Mouse (Mus musculus): Measurements from ENCODE around the gene Hdc. TPM values are rescaled to one million over a fixed set of nuclear protein-coding genes. Genes with fewer than 3 reads are reported as not detected.
"Not testable (repeated sequence)": the region's sequence is repeated elsewhere in the genome, so short reads cannot be mapped to it uniquely, and the experiment has no call there.

Gene Hdc
- polyA plus RNA-seq, 1 experiment from 2014 or later, result 0.97 TPM

- no peak for ATAC-seq
- no peaks in the 10 kb centered on the region for H3K27me3 ChIP-seq
- peaks cover 4% of the 10 kb centered on the region; the same call in 1 of the 2 replicates for H3K4me1 ChIP-seq (replicated peaks)
- no peak overlapping the region for H3K9ac ChIP-seq (replicated peaks)
- H3K9me3 ChIP-seq, result no peaks in the 10 kb centered on the region
- H3K27ac ChIP-seq, result no peak overlapping the region
- H3K4me2 ChIP-seq (replicated peaks), result no peak overlapping the region
- H3K4me3 ChIP-seq (replicated peaks), result no peak overlapping the region
- peaks cover 7% of the 10 kb centered on the region; the same call in 1 of the 2 replicates for H3K36me3 ChIP-seq
These were observed 4.0 kb upstream of the Hdc start for GRCm38 (mm10) chr2:126623138-126623537.

- Histone ChIP-seq H3K27me3 (no peaks in the 10 kb centered on the region), H3K4me1 (replicated peaks) (peaks cover 4% of the 10 kb centered on the region; the same call in 1 of the 2 replicates), H3K4me2 (replicated peaks) (no peak overlapping the region), H3K9me3 (no peaks in the 10 kb centered on the region), H3K27ac (no peak overlapping the region), H3K4me3 (replicated peaks) (no peak overlapping the region), H3K36me3 (peaks cover 7% of the 10 kb centered on the region; the same call in 1 of the 2 replicates), H3K9ac (replicated peaks) (no peak overlapping the region)
- 81% methylated on average over 2 of the region's 2 CpGs for WGBS
- ATAC-seq, result no peak
These were observed 3.4 kb upstream of the Hdc start for GRCm38 (mm10) chr2:126622455-126622854.

- Histone ChIP-seq H3K36me3 (no peaks in the 10 kb centered on the region), H3K4me2 (replicated peaks) (no peak overlapping the region), H3K4me1 (replicated peaks) (peaks cover 4% of the 10 kb centered on the region; the same call in 1 of the 2 replicates), H3K4me3 (replicated peaks) (no peak overlapping the region), H3K9ac (replicated peaks) (0 out of 2 replicates have a peak overlapping the region, but pooled peaks have one; percentile 19), H3K27me3 (no peaks in the 10 kb centered on the region), H3K27ac (no peak overlapping the region), H3K9me3 (no peaks in the 10 kb centered on the region)
- WGBS, result 20% methylated on average over 8 of the region's 8 CpGs
- no peak for ATAC-seq
These were observed 474 bp downstream of the Hdc start for GRCm38 (mm10) chr2:126618470-126619179.

- 85% methylated on average over 3 of the region's 3 CpGs for WGBS
- H3K36me3 ChIP-seq, result no peaks in the 10 kb centered on the region
- no peak overlapping the region for H3K9ac ChIP-seq (replicated peaks)
- no peaks in the 10 kb centered on the region for H3K9me3 ChIP-seq
- peaks cover 4% of the 10 kb centered on the region; the same call in 1 of the 2 replicates for H3K4me1 ChIP-seq (replicated peaks)
- no peak overlapping the region for H3K4me2 ChIP-seq (replicated peaks)
- no peak for ATAC-seq
- H3K27me3 ChIP-seq, result no peaks in the 10 kb centered on the region
- H3K4me3 ChIP-seq (replicated peaks), result no peak overlapping the region
- H3K27ac ChIP-seq, result no peak overlapping the region
These were observed 3.7 kb downstream of the Hdc start for GRCm38 (mm10) chr2:126615355-126615754.

- not testable (repeated sequence) for H3K9ac ChIP-seq (replicated peaks); H3K4me2 ChIP-seq (replicated peaks); H3K4me3 ChIP-seq (replicated peaks); H3K9me3 ChIP-seq; H3K36me3 ChIP-seq; ATAC-seq; H3K27me3 ChIP-seq; H3K27ac ChIP-seq; H3K4me1 ChIP-seq (replicated peaks)
- WGBS, result 78% methylated on average over 12 of the region's 12 CpGs
These were observed 9.5 kb downstream of the Hdc start for GRCm38 (mm10) chr2:126609600-126609999.

DNA sequence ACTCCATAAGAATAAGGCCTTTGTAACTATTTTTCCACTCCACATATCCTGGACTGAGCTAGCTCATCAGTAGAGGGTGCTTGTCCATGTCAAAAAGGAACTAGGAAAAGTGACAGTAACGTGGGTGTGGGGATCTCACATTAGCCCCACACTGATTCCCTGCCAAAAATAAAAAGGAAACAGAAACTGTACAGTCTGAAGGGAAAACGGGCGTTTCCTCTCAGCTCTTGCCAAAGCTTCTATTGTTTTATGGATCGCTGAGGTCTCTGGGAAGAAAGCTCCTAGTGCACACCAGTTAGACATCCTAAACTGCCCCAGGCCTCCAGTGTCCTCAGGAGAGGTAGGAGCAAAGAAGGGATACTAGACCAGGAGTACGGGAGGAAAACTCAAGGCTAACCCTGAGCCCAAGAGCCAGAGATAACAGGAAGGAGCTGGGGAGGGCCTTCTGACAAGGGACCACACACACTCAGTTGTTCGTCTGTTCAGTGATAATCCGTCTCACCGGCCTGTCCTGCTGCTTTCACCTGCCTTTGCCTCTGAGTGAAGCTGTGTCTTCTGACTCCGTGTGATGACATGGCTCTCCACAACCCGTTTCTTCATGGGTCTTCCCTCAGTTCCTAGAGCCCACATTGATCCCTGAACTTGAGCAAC, 11.4 kb downstream of the Hdc start:
- H3K9me3 ChIP-seq, result no peaks in the 10 kb centered on the region
- no peak for ATAC-seq
- no peaks in the 10 kb centered on the region for H3K4me1 ChIP-seq (replicated peaks)
- H3K4me2 ChIP-seq (replicated peaks), result no peak overlapping the region
- no peaks in the 10 kb centered on the region for H3K27me3 ChIP-seq
- H3K4me3 ChIP-seq (replicated peaks), result no peak overlapping the region
- no peak overlapping the region for H3K9ac ChIP-seq (replicated peaks)
- WGBS, result 75% methylated on average over 10 of the region's 10 CpGs
- H3K27ac ChIP-seq, result no peak overlapping the region
- H3K36me3 ChIP-seq, result no peaks in the 10 kb centered on the region

GRCm38 (mm10) chr2:126606688-126607062, 12.4 kb downstream of the Hdc start:
- Histone ChIP-seq H3K27me3 (no peaks in the 10 kb centered on the region), H3K4me1 (replicated peaks) (no peaks in the 10 kb centered on the region), H3K36me3 (no peaks in the 10 kb centered on the region), H3K9ac (replicated peaks) (no peak overlapping the region), H3K4me2 (replicated peaks) (no peak overlapping the region), H3K9me3 (no peaks in the 10 kb centered on the region), H3K27ac (no peak overlapping the region), H3K4me3 (replicated peaks) (no peak overlapping the region)
- 78% methylated on average over 4 of the region's 4 CpGs for WGBS
- ATAC-seq, result no peak

DNA sequence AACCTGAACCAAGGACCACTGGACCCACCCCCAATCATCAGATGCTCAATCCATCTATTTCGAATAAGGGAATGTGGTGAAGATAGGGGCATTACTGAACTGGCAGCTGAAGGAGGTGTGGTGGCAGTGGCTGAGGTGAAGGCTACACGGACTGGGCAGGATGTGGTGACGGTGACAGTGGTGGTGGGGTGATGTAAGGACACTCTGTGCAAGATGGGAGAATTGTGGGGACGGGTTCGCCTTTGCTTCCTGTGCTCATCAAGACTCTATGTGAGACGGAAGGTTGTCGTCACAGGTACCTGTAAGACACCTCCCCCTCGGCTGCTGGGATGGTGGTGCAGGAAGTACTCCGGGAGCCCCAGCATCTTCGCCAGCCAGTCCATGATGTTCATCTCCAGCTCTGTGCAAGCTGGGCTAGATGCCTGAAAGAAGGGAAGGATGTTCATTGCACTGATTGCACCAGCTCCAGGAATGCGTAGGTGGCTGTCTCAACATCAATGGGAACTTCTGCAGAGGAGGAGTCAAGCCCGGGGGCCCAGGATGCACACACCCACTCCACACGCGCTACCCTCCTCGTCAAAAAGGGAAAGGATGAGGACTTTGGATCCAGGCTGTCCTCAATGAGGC, 12.9 kb downstream of the Hdc start:
- no peak for ATAC-seq
- Histone ChIP-seq H3K4me2 (replicated peaks) (no peak overlapping the region), H3K27ac (no peak overlapping the region), H3K4me1 (replicated peaks) (no peaks in the 10 kb centered on the region), H3K9ac (replicated peaks) (no peak overlapping the region), H3K4me3 (replicated peaks) (no peak overlapping the region), H3K9me3 (no peaks in the 10 kb centered on the region), H3K27me3 (no peaks in the 10 kb centered on the region), H3K36me3 (no peaks in the 10 kb centered on the region)
- 86% methylated on average over 15 of the region's 15 CpGs for WGBS

DNA sequence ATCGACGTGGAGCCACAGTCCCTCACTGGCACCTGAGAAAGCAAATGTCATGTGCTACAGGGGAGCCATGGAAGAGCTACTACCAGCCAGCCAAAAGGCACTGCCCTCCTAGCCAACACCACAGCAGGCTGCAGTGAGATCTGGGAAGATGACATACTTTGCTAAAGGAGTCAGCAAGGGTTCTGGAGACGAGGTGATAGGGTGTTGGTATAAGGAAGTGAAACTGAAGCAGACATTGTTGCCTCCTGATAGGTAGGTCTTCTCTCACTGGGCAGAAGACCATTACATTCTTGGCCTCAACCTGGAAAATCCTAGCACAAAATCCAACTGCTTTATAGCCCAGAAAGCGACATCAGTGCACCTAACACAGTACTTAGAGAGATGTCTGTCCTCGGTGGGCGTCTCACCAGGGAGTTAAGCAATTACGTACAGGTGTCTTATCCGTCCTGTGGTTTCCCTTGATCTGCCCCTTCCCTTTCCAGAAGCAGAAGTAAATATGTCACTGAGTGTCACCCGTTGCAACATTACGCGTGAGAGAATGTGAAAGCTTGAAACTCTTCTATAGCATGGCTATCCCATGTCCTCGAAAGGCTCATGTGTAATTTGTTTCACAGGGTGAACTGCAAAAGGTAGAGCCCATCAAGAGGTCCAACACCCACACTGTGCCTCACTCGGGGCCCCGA, 17.0 kb downstream of the Hdc start:
- Histone ChIP-seq H3K36me3 (no peaks in the 10 kb centered on the region), H3K4me2 (replicated peaks) (no peak overlapping the region), H3K9me3 (no peaks in the 10 kb centered on the region), H3K9ac (replicated peaks) (no peak overlapping the region), H3K27ac (no peak overlapping the region), H3K4me3 (replicated peaks) (no peak overlapping the region), H3K4me1 (replicated peaks) (no peaks in the 10 kb centered on the region), H3K27me3 (no peaks in the 10 kb centered on the region)
- no peak for ATAC-seq
- WGBS, result 89% methylated on average over 14 of the region's 14 CpGs

- 86% methylated on average over 14 of the region's 14 CpGs for WGBS
- no peak for ATAC-seq
- no peaks in the 10 kb centered on the region for H3K36me3 ChIP-seq
- no peaks in the 10 kb centered on the region for H3K4me1 ChIP-seq (replicated peaks)
- no peak overlapping the region for H3K4me2 ChIP-seq (replicated peaks)
- no peak overlapping the region for H3K27ac ChIP-seq
- H3K27me3 ChIP-seq, result no peaks in the 10 kb centered on the region
- H3K4me3 ChIP-seq (replicated peaks), result no peak overlapping the region
- no peaks in the 10 kb centered on the region for H3K9me3 ChIP-seq
- H3K9ac ChIP-seq (replicated peaks), result no peak overlapping the region
These were observed 18.6 kb downstream of the Hdc start for GRCm38 (mm10) chr2:126600533-126600932.

- Histone ChIP-seq H3K4me3 (replicated peaks) (no peak overlapping the region), H3K27me3 (0 out of 2 replicates have a peak, but pooled peaks cover 3% of the 10 kb centered on the region), H3K27ac (no peak overlapping the region), H3K9me3 (no peaks in the 10 kb centered on the region), H3K36me3 (no peaks in the 10 kb centered on the region), H3K9ac (replicated peaks) (no peak overlapping the region), H3K4me2 (replicated peaks) (no peak overlapping the region), H3K4me1 (replicated peaks) (no peaks in the 10 kb centered on the region)
- 18% methylated on average over 3 of the region's 3 CpGs for WGBS
- no peak for ATAC-seq
These were observed 20.1 kb downstream of the Hdc start for GRCm38 (mm10) chr2:126599005-126599404.

DNA sequence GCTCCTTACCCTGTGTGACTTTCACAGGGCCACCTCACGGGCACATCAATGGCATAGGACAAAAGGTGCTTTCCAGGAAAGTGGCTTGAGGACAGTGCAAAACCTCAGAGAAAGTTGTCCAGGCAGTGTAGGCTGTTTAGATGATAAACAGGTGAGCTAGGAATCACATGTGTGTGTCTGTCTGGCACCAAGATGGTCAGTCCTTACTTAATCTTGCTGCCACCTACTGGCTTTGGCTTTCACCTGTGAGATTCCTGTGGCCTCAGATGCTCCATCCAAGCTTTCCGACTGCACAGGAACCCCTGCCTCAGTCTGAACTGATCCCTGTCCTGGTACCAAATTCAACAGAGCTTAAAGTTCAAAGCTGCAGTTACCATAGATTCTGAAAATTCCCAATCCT, 20.7 kb downstream of the Hdc start:
- 55% methylated on average over 2 of the region's 2 CpGs for WGBS
- Histone ChIP-seq H3K27ac (no peak overlapping the region), H3K4me2 (replicated peaks) (no peak overlapping the region), H3K4me1 (replicated peaks) (no peaks in the 10 kb centered on the region), H3K36me3 (no peaks in the 10 kb centered on the region), H3K27me3 (0 out of 2 replicates have a peak, but pooled peaks cover 3% of the 10 kb centered on the region), H3K4me3 (replicated peaks) (no peak overlapping the region), H3K9me3 (no peaks in the 10 kb centered on the region), H3K9ac (replicated peaks) (no peak overlapping the region)
- no peak for ATAC-seq

All from midbrain, embryonic 13.5 days (tissue).